Mouse (Mus musculus) brain, adult 2 months (tissue): ENCODE measurements around the gene Setdb1.

Source experiments
- DNase-seq: peaks from one replicate; pipeline ENCODE4 v3.0.0; 2011; ENCODE audit warnings: low read depth, low spot score

Gene Setdb1

GRCm38 (mm10) chr3:95319110-95319509, 37.9 kb downstream of the Setdb1 start:
- peak; percentile 14 for DNase-seq

GRCm38 (mm10) chr3:95318548-95318947, 38.5 kb downstream of the Setdb1 start:
- DNase-seq, result peak; percentile 76

- DNase-seq, result peak; percentile 76
These were observed 39.5 kb downstream of the Setdb1 start for GRCm38 (mm10) chr3:95317414-95318080.

- DNase-seq, result no peak
These were observed 41.0 kb downstream of the Setdb1 start for GRCm38 (mm10) chr3:95315844-95316550.

DNA sequence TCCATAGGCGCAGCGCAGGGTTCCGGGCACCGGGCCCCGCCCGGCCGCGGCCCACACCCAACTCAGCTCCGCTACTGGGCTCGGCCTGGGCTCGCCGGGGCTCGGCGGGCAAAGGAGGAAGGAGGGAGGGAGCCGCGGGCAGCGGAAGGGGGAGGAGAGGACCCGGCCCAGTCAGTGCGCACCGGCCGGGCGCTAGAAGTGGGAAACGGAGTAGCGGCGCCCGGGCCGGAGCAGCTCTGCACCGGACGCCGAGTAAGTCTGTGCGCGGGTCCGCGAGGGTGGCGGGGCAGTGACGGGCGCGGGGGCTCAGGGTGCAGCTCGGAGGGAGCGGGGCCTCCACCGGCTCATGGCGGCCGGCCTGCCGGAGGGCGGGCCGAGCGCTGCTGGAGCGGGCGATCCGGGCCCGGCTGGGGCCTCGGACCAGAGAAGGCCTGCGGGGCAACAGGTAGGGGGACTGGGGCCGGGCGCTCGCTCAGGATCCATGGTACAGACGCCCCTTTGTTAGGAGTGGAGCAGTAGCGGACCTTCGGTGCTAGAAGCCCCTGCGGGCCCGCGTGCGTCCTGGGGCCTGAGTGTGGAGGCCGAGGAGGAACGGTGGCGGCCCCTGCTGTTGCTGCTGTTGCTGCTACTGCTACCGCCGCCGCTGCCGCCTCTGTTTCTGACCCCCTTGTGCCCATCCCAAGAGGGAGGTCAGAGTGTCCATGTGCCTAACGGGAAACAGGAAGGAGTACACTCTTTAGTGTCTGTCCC, 41.7 kb downstream of the Setdb1 start:
- DNase-seq, result peak; percentile 82

DNA sequence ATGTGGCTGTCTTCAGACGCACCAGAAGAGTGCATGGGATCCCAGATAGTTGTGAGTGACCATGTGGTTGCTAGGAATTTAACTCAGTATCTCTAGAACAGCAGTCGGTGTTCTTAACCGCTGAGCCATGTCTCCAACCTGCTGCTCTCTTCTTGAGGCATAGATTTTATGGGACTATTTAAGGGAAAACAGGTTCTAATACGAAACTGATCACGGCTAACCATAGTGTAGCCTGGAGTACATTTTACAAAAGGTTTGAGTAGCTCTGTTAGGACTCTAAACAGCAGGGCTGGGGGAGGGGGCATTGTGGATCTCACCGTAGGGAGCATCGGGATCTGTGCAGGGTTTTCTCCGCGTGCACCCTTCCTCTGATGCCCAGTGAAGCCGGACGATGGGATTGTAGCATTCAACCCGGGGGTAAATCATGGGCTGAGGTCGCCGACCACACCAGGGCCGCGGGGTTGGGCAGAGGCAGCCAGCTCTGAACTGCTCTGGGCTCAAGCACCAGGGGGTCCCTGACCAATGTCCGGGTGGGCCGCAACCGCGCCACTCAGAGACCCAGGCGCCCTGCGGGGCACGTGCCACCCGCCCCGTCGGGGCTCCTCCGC, 42.4 kb downstream of the Setdb1 start, which contains the start of gene Cers2:
Gene Cers2, plus strand, starts transcription at position 306 of the 608 bp plus-strand sequence.
- no peak for DNase-seq

- no peak for DNase-seq
These were observed 42.9 kb downstream of the Setdb1 start for GRCm38 (mm10) chr3:95314075-95314474.

DNA sequence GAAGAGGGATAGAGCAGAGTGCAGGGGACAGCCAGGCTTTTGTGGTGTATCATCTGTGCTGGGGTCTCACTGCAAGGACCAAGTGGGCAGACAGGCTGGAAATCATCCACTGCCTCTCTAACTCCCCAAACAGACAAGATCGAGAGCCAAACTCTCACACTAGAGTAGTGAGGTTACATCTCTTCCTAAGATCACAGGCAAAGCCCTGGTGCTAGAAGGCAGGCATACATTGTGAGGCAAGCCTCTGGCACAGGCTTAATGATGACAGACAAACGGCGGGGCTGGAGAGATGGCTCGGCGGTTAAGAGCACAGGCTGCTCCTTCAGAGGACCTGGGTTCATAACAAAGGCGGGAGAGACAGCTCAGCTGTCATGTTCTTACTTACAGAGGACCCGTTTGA, 43.5 kb downstream of the Setdb1 start:
- DNase-seq, result no peak

GRCm38 (mm10) chr3:95312623-95313022, 44.4 kb downstream of the Setdb1 start:
- peak; percentile 34 for DNase-seq

DNA sequence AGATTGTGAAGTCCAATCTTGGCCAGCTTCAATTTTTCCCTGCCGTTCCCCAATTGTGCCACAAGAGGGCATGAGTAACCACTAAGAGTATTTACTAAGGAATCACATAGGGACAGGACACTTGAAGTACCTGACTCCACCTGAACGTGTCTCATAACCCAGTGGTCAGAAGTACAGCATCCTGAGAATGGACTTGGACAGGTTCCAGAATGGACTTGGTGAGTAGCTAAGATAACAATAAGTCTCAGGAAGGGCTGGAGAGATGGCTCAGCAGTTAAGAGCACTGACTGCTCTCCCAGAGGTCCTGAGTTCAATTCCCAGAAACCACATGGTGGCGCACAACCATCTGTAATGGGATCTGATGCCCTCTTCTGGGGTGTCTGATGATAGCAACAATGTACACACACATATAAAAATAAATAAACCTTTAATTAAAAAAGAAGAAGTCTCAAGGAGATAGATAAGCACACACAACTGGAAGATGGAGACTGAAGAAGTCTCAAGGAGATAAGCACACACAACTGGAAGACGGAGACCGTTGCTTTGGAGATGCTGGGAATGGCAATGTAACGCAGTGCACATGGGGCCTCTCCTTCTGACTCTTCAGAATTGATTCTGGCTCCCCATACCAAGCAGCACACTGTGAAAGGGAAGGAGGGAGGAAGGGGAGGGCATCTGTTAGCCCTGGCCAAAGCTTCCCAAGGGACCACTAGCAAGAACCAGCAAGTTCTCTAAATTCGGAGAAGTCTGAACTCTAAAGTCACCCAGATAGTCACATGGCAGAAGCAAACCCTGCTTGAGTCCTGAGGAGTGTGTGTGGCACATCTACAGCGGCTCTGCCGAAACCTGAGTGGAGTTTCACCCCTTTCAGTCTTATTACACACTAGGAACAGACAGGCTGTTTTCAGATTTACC, 45.8 kb downstream of the Setdb1 start:
- DNase-seq, result peak; percentile 85

DNA sequence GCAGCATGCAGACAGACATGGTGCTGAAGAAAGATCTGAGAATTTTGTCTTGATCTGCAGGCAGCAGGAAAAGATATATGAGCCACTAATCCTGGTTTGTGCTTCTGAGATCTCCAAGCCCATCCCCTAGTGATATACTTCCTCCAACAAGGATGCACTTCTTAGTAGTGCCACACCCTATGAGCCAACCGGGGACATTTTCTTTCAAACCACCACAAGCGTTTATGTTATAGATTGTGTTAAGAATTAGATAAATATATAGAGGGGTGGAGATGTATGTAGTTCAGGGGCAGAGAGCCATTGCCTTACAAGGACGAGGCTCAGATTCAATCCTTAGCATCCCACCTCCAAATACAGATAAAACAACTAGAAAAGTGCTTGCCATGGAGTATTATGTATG, 46.5 kb downstream of the Setdb1 start:
- no peak for DNase-seq

DNA sequence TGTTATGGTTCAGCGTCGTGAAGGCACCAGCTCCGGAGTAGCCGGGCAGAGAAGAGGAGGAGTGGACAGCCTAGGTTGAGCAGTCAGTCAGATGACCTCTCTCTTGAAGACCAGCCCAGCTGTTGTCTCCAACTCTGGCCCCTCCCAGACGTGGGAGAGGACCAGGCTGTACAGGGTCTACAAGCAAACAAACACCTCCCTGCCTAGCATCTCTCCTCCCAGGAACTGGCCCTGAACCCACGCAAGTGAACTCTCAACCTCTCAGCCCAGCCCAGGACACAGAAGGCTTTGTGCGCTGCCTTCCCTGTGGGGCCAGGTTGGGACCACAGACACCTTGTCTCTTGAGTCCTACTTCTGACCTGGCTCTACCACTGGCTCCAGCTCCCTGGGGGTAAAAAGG, 49.9 kb downstream of the Setdb1 start, which contains the start of gene Anxa9:
Gene Anxa9, minus strand, starts transcription at position 77 of the 400 bp plus-strand sequence.
- DNase-seq, result no peak

DNA sequence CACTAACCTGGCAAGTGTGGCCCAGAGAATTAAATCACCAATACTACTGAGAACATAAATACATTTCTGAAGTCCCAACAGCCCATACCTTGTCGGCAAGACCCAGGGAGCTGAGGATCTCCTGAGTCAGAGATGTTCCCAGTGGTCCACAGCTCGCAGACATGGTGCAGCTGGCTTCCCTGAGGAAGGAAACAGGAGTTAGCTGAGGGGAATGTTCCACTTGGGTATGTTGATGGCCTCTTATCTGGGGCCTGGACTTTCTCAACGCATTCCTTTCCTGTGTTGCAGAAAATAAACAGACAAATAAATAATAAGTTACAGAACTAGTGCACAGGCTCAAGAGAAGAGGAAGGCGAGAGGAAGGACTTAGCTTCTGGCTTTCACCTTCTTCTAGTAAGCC, 50.8 kb downstream of the Setdb1 start:
- DNase-seq, result no peak

DNA sequence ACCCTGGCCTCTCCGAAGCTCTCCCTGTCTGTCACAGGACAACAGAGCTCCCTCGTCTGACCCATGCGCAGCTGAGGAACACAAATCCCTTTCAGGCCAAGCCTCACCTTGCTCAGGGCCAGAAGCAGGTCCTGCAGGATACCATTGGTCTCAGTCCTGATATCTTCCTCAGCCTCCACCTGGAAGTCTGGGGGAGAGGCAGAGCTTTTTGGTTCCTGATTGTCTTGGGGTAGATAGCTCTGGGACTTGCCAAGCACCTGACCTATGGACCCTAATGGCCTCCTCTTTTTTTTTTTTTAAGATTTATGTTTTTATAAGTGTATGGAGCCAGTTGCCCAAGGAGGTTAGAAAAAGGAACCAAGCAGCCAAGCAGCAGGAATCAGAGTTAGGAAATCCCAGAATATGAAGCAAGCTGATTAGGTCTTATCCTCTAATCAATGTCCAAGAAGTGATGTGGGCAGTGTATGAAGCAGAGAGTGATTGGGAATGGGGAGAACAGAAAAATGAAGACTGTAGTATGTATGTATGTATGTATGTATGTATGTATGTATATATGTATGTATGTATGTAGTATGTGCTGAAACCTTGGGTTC, 55.7 kb downstream of the Setdb1 start:
- no peak for DNase-seq

GRCm38 (mm10) chr3:95298018-95298417, 59.0 kb downstream of the Setdb1 start:
- DNase-seq, result no peak

DNA sequence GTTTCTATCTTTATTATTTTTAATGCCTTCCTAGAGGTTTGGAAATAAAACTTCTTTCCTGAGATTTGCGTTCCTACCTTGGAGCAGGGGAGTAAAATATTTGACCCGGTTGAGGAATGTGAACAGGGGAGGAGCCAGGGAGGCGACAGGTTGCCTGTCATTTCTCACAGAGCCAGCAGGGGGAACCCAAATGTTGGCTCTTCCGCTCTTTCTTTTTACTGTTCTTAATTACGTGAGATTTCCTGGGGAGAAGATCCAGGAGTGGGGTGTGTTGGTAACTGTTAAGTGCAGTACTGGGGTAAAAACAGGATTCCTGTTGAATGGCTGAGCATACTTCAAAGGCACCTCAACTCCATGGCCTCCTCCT, 60.9 kb downstream of the Setdb1 start:
- DNase-seq, result peak; percentile 66

- no peak for DNase-seq
These were observed 61.5 kb downstream of the Setdb1 start for GRCm38 (mm10) chr3:95295321-95296102.

DNA sequence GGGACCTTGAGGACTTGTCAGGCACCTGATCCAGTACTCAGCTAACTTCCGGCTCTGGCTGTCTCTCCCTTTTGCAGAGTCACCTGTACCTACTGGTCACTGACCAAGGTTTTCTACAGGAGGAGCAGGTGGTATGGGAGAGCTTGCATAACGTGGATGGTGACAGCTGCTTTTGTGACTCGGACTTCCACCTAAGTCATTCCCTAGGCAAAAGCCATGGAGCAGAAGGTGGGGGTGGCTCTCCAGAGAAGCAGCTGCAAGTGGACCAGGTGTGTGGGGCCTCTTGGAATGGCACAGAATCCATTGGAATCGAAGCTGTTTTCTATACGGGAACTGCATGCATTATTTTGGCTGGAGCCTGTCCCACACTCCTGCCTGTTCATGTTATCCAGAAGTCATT, 62.3 kb downstream of the Setdb1 start:
- DNase-seq, result no peak

DNA sequence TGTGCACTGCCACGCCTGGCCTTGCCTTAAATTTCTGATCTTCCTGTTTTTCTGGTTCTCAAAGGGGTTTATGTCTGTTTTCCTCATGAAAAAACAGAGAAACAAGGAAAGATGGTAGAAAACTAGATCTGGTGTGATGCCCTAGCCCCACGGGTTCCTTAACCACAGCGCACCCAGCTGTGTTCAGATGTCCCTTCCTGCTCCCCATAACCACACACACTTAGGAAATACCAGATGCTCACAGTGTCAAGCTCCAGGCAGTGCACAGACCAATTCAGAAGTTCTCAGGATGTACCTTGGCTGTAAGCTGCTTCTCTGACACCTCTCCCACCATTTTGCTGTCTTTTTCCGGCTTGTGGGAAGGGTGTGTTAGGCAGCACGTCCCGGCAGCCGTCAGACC, 62.7 kb downstream of the Setdb1 start:
- no peak for DNase-seq

GRCm38 (mm10) chr3:95293537-95293936, 63.5 kb downstream of the Setdb1 start:
- DNase-seq, result peak; percentile 27
